Mouse (Mus musculus) urinary bladder, postnatal 36 days (tissue): ENCODE measurements around the gene Eml3.
"Not testable (repeated sequence)": the region's sequence is repeated elsewhere in the genome, so short reads cannot be mapped to it uniquely, and the experiment has no call there.

ENCODE experiments used
- DNase-seq, 2 experiments: peaks; one replicate each; pipeline ENCODE4 v3.0.0; 2022; ENCODE audit warnings: low spot score in 2 of 2, mixed read lengths in 1 of 2

Gene Eml3

GRCm38 (mm10) chr19:8929224-8930088, at the start of gene Eml3, which contains the start of gene Rom1:
TSS of gene Eml3 (plus strand) at chr19:8929552.
TSS of gene Rom1 (minus strand) at chr19:8929356.
- DNase-seq: peak; percentile 85 to 94

- DNase-seq: peak; percentile 85 to 91
Observed at GRCm38 (mm10) chr19:8880311-8881033, 48.9 kb upstream of the Eml3 start, which contains the start of gene Uqcc3. TSS of gene Uqcc3 (minus strand) at chr19:8880923.

GRCm38 (mm10) chr19:8881034-8881392, 48.3 kb upstream of the Eml3 start:
- no peak for DNase-seq

- no peak for DNase-seq
Observed at GRCm38 (mm10) chr19:8883616-8884015, 45.7 kb upstream of the Eml3 start, which contains the start of the genes Lbhd1 and Gm49403. TSS of gene Lbhd1 (plus strand) at chr19:8883732. TSS of gene Gm49403 (plus strand) at chr19:8883930.

GRCm38 (mm10) chr19:8886916-8887584, 42.3 kb upstream of the Eml3 start:
- no peak for DNase-seq

GRCm38 (mm10) chr19:8887585-8888463, 41.5 kb upstream of the Eml3 start:
- no peak for DNase-seq

- DNase-seq: peak; percentile 86 to 95
Observed at GRCm38 (mm10) chr19:8888511-8889385, 40.6 kb upstream of the Eml3 start, which contains the start of the genes 1810009A15Rik and Gm49416. TSS of gene 1810009A15Rik (plus strand) at chr19:8888853. TSS of gene Gm49416 (plus strand) at chr19:8888926.

- DNase-seq: peak; percentile 75 to 85
Observed at GRCm38 (mm10) chr19:8892829-8893766, 36.3 kb upstream of the Eml3 start, which contains the start of gene Ints5. TSS of gene Ints5 (plus strand) at chr19:8893005.

GRCm38 (mm10) chr19:8895397-8895960, 33.9 kb upstream of the Eml3 start:
- DNase-seq: no peak

GRCm38 (mm10) chr19:8896231-8896630, 33.1 kb upstream of the Eml3 start:
- DNase-seq: not testable (repeated sequence)

- DNase-seq: peak in 1 of 2 experiments; percentile 50
Observed at GRCm38 (mm10) chr19:8897211-8897864, 32.0 kb upstream of the Eml3 start.

- peak; percentile 90 to 96 for DNase-seq
Observed at GRCm38 (mm10) chr19:8897865-8898495, 31.4 kb upstream of the Eml3 start, which contains the start of gene Ganab. TSS of gene Ganab (plus strand) at chr19:8898071.

- no peak for DNase-seq
Observed at GRCm38 (mm10) chr19:8898576-8898975, 30.8 kb upstream of the Eml3 start.

GRCm38 (mm10) chr19:8899079-8899478, 30.3 kb upstream of the Eml3 start:
- no peak for DNase-seq

- DNase-seq: no peak
Observed at GRCm38 (mm10) chr19:8903412-8903811, 25.9 kb upstream of the Eml3 start.

GRCm38 (mm10) chr19:8908531-8908930, 20.8 kb upstream of the Eml3 start:
- no peak for DNase-seq

- no peak for DNase-seq
Observed at GRCm38 (mm10) chr19:8911810-8912209, 17.5 kb upstream of the Eml3 start.
